8 mouse cellular contexts compared by ENCODE assay signal in genomic region chr11:97017696-97018582, GRCm38 (mm10). TPM values are rescaled to one million over a fixed set of nuclear protein-coding genes. Genes with fewer than 3 reads are reported as not detected.
DNase-seq lines count a peak whose midpoint lies in the region; ATAC-seq and TF ChIP-seq lines count a peak whose summit lies in the region.

No protein-coding gene starts in this region.

- WGBS in liver, embryonic 11.5 days = 2% methylated on average over 36 of the region's 36 CpGs
- 1% methylated on average over 36 of the region's 36 CpGs for WGBS in embryonic facial prominence, embryonic 11.5 days
- under 1% methylated on average over 36 of the region's 36 CpGs for WGBS in intestine, embryonic 16.5 days
- under 1% methylated on average over 35 of the region's 36 CpGs for WGBS in neural tube, embryonic 13.5 days

- H3K9me3 ChIP-seq in liver, embryonic 11.5 days (ENCODE audit: control insufficient read depth, low read length) = no peaks in the 10 kb centered on the region
- no peaks in the 10 kb centered on the region for H3K9me3 ChIP-seq in embryonic facial prominence, embryonic 11.5 days (replicated peaks; ENCODE audit: control insufficient read depth, low read length)
- H3K9me3 ChIP-seq in intestine, embryonic 16.5 days (ENCODE audit: control insufficient read depth, low read length) = no peaks in the 10 kb centered on the region
- H3K9me3 ChIP-seq in neural tube, embryonic 13.5 days = no peaks in the 10 kb centered on the region

- H3K36me3 ChIP-seq in liver, embryonic 11.5 days (ENCODE audit: control insufficient read depth, insufficient read depth, low read length) = no peaks in the 10 kb centered on the region
- no peaks in the 10 kb centered on the region for H3K36me3 ChIP-seq in embryonic facial prominence, embryonic 11.5 days (replicated peaks; ENCODE audit: control insufficient read depth, insufficient read depth, low read depth, low read length)
- no peaks in the 10 kb centered on the region for H3K36me3 ChIP-seq in intestine, embryonic 16.5 days (ENCODE audit: control insufficient read depth, insufficient read depth, low read length)
- H3K36me3 ChIP-seq in neural tube, embryonic 13.5 days = no peaks in the 10 kb centered on the region

- H3K4me1 ChIP-seq in liver, embryonic 11.5 days (replicated peaks; ENCODE audit: control insufficient read depth, insufficient read depth, low read length) = peaks cover 10% of the 10 kb centered on the region
- peaks cover 8% of the 10 kb centered on the region for H3K4me1 ChIP-seq in embryonic facial prominence, embryonic 11.5 days (ENCODE audit: control insufficient read depth, insufficient read depth, low read length)
- peaks cover 35% of the 10 kb centered on the region for H3K4me1 ChIP-seq in intestine, embryonic 16.5 days (ENCODE audit: control insufficient read depth, insufficient read depth, low read length)
- H3K4me1 ChIP-seq in neural tube, embryonic 13.5 days (replicated peaks) = peaks cover 33% of the 10 kb centered on the region

- H3K27ac ChIP-seq in liver, embryonic 11.5 days (ENCODE audit: low read depth, low read length) = no peak overlapping the region
- no peak overlapping the region for H3K27ac ChIP-seq in embryonic facial prominence, embryonic 11.5 days (replicated peaks; ENCODE audit: low read depth, low read length)
- H3K27ac ChIP-seq in intestine, embryonic 16.5 days (ENCODE audit: low read length) = no peak overlapping the region
- no peak overlapping the region for H3K27ac ChIP-seq in neural tube, embryonic 13.5 days (replicated peaks)
- no peak overlapping the region for H3K27ac ChIP-seq in layer of hippocampus, adult 2 months

- peaks cover 95% of the 10 kb centered on the region for H3K27me3 ChIP-seq in liver, embryonic 11.5 days (replicated peaks; ENCODE audit: control insufficient read depth, insufficient read depth, low read length)
- H3K27me3 ChIP-seq in embryonic facial prominence, embryonic 11.5 days (ENCODE audit: control insufficient read depth, insufficient read depth, low read length) = peaks cover 66% of the 10 kb centered on the region
- peaks cover 64% of the 10 kb centered on the region for H3K27me3 ChIP-seq in intestine, embryonic 16.5 days (replicated peaks; ENCODE audit: control insufficient read depth, insufficient read depth, low read length)
- H3K27me3 ChIP-seq in neural tube, embryonic 13.5 days = peaks cover 96% of the 10 kb centered on the region

- no peak overlapping the region for H3K9ac ChIP-seq in liver, embryonic 11.5 days (ENCODE audit: low read depth, low read length)
- H3K9ac ChIP-seq in embryonic facial prominence, embryonic 11.5 days (replicated peaks; ENCODE audit: low read length) = no peak overlapping the region
- 0 out of 2 replicates have a peak overlapping the region, but pooled peaks have one; percentile 64 for H3K9ac ChIP-seq in intestine, embryonic 16.5 days (ENCODE audit: low read depth, low read length)
- peak overlapping the region; percentile 34; the same call in 1 of the 2 replicates for H3K9ac ChIP-seq in neural tube, embryonic 13.5 days

- H3K4me2 ChIP-seq in liver, embryonic 11.5 days = peak overlapping the region; percentile 61
- peak overlapping the region; percentile 54 for H3K4me2 ChIP-seq in embryonic facial prominence, embryonic 11.5 days (ENCODE audit: low read depth, low read length)
- peak overlapping the region; percentile 76 for H3K4me2 ChIP-seq in intestine, embryonic 16.5 days (ENCODE audit: low read depth, low read length)
- peak overlapping the region; percentile 50 for H3K4me2 ChIP-seq in neural tube, embryonic 13.5 days

- no peak for TF ChIP-seq CTCF in layer of hippocampus, adult 2 months (conservative IDR thresholded peaks at IDR 0.05)

- H3K4me3 ChIP-seq in liver, embryonic 11.5 days (ENCODE audit: low read depth, low read length) = peak overlapping the region; percentile 31
- H3K4me3 ChIP-seq in embryonic facial prominence, embryonic 11.5 days (ENCODE audit: low read depth, low read length) = peak overlapping the region; percentile 39
- peak overlapping the region; percentile 46 for H3K4me3 ChIP-seq in intestine, embryonic 16.5 days (ENCODE audit: low read length)
- H3K4me3 ChIP-seq in neural tube, embryonic 13.5 days = peak overlapping the region; percentile 31
- no peak overlapping the region for H3K4me3 ChIP-seq in layer of hippocampus, adult 2 months

- ATAC-seq in liver, embryonic 11.5 days (replicated peaks; ENCODE audit: low FRiP score) = no peak
- ATAC-seq in embryonic facial prominence, embryonic 11.5 days (replicated peaks; ENCODE audit: insufficient number of reproducible peaks, low FRiP score, low TSS enrichment, low read depth) = no peak
- ATAC-seq in intestine, embryonic 16.5 days = no peak
- ATAC-seq in neural tube, embryonic 13.5 days (ENCODE audit: low read depth) = no peak
- no peak for ATAC-seq in activated CD4-positive, CD25-positive, alpha-beta regulatory T cell, adult 4 months
- no peak for ATAC-seq in megakaryocyte-erythroid progenitor cell, adult 5-6 weeks (replicated peaks; ENCODE audit: low FRiP score, low TSS enrichment, poor library complexity, severe bottlenecking)

- no peak for DNase-seq in liver, embryonic 11.5 days (ENCODE audit: low spot score)
- DNase-seq in liver = no peak
- no peak for DNase-seq in embryonic facial prominence, embryonic 11.5 days (ENCODE audit: low spot score)
- DNase-seq in layer of hippocampus, adult 2 months (ENCODE audit: low spot score in 2 of 2) = no peak

RNA-seq across cellular contexts. Expression of gene Sp6, which starts 4.7 kb away (rescaled TPM):
- 0.17 TPM in 1 of 2 replicates, not detected in the other for polyA plus RNA-seq in liver, embryonic 11.5 days (2014; fragmentation: Nextera tagmentation; extraction: Ambion mirVana)
- 0.29 and 0.45 TPM in 2 replicates for polyA plus RNA-seq in embryonic facial prominence, embryonic 11.5 days (2014; fragmentation: Nextera tagmentation; extraction: Ambion mirVana)
- polyA plus RNA-seq in intestine, embryonic 16.5 days (2015; fragmentation: Nextera tagmentation; extraction: Ambion mirVana) = not detected in 2 replicates
- 0.17 and 0.29 TPM in 2 replicates for polyA plus RNA-seq in neural tube, embryonic 13.5 days (2015; fragmentation: Nextera tagmentation; extraction: Ambion mirVana)
- polyA plus RNA-seq in activated CD4-positive, CD25-positive, alpha-beta regulatory T cell, adult 4 months (2017; shearing (Covaris generic)) = not detected
- total RNA-seq in megakaryocyte-erythroid progenitor cell, adult 5-6 weeks (2014; fragmentation: Nextera tagmentation) = 0.28 TPM in 1 of 2 replicates, not detected in the other
- total RNA-seq in megakaryocyte-erythroid progenitor cell, adult 5-6 weeks (2017) = 0.38 TPM in 1 of 2 replicates, not detected in the other
- 1 to 10 TPM in 1 of 2 experiments, under 1 TPM in 1; 0.79 to 1.2 TPM for total RNA-seq in layer of hippocampus, adult 2 months (2021)

RNA-seq across cellular contexts. Expression of gene Scrn2, which starts 11.8 kb away (rescaled TPM):
- 16.4 and 17.6 TPM in 2 replicates for polyA plus RNA-seq in liver, embryonic 11.5 days (2014; fragmentation: Nextera tagmentation; extraction: Ambion mirVana)
- 20.4 and 26.0 TPM in 2 replicates for polyA plus RNA-seq in embryonic facial prominence, embryonic 11.5 days (2014; fragmentation: Nextera tagmentation; extraction: Ambion mirVana)
- polyA plus RNA-seq in intestine, embryonic 16.5 days (2015; fragmentation: Nextera tagmentation; extraction: Ambion mirVana) = 25.5 and 26.9 TPM in 2 replicates
- polyA plus RNA-seq in neural tube, embryonic 13.5 days (2015; fragmentation: Nextera tagmentation; extraction: Ambion mirVana) = 13.7 and 15.0 TPM in 2 replicates
- polyA plus RNA-seq in activated CD4-positive, CD25-positive, alpha-beta regulatory T cell, adult 4 months (2017; shearing (Covaris generic)) = 10 to 100 TPM in 1 of 2 experiments, 1 to 10 TPM in 1; 5.4 to 10.6 TPM
- 12.4 and 17.7 TPM in 2 replicates for total RNA-seq in megakaryocyte-erythroid progenitor cell, adult 5-6 weeks (2014; fragmentation: Nextera tagmentation)
- 26.1 and 32.6 TPM in 2 replicates for total RNA-seq in megakaryocyte-erythroid progenitor cell, adult 5-6 weeks (2017)
- 1 to 10 TPM; 4.9 to 5.5 TPM for total RNA-seq in layer of hippocampus, adult 2 months (2021)

RNA-seq across cellular contexts. Expression of gene Lrrc46, which starts 23.3 kb away (rescaled TPM):
- 0.49 and 0.58 TPM in 2 replicates for polyA plus RNA-seq in liver, embryonic 11.5 days (2014; fragmentation: Nextera tagmentation; extraction: Ambion mirVana)
- polyA plus RNA-seq in embryonic facial prominence, embryonic 11.5 days (2014; fragmentation: Nextera tagmentation; extraction: Ambion mirVana) = 1.1 and 1.3 TPM in 2 replicates
- 0.29 and 0.37 TPM in 2 replicates for polyA plus RNA-seq in intestine, embryonic 16.5 days (2015; fragmentation: Nextera tagmentation; extraction: Ambion mirVana)
- polyA plus RNA-seq in neural tube, embryonic 13.5 days (2015; fragmentation: Nextera tagmentation; extraction: Ambion mirVana) = 1.8 and 3.0 TPM in 2 replicates
- not detected for polyA plus RNA-seq in activated CD4-positive, CD25-positive, alpha-beta regulatory T cell, adult 4 months (2017; shearing (Covaris generic))
- total RNA-seq in megakaryocyte-erythroid progenitor cell, adult 5-6 weeks (2014; fragmentation: Nextera tagmentation) = 1.7 TPM in 1 of 2 replicates, not detected in the other
- total RNA-seq in megakaryocyte-erythroid progenitor cell, adult 5-6 weeks (2017) = 0.11 TPM in 1 of 2 replicates, not detected in the other
- total RNA-seq in layer of hippocampus, adult 2 months (2021) = 1 to 10 TPM; 1.1 to 1.2 TPM

RNA-seq across cellular contexts. Expression of gene Mrpl10, which starts 23.4 kb away (rescaled TPM):
- polyA plus RNA-seq in liver, embryonic 11.5 days (2014; fragmentation: Nextera tagmentation; extraction: Ambion mirVana) = 86.1 and 89.7 TPM in 2 replicates
- polyA plus RNA-seq in embryonic facial prominence, embryonic 11.5 days (2014; fragmentation: Nextera tagmentation; extraction: Ambion mirVana) = 85.7 and 91.2 TPM in 2 replicates
- 85.4 and 93.0 TPM in 2 replicates for polyA plus RNA-seq in intestine, embryonic 16.5 days (2015; fragmentation: Nextera tagmentation; extraction: Ambion mirVana)
- 58.9 and 59.0 TPM in 2 replicates for polyA plus RNA-seq in neural tube, embryonic 13.5 days (2015; fragmentation: Nextera tagmentation; extraction: Ambion mirVana)
- polyA plus RNA-seq in activated CD4-positive, CD25-positive, alpha-beta regulatory T cell, adult 4 months (2017; shearing (Covaris generic)) = 10 to 100 TPM; 56.6 to 58.0 TPM
- 38.6 and 49.6 TPM in 2 replicates for total RNA-seq in megakaryocyte-erythroid progenitor cell, adult 5-6 weeks (2014; fragmentation: Nextera tagmentation)
- 23.6 and 24.8 TPM in 2 replicates for total RNA-seq in megakaryocyte-erythroid progenitor cell, adult 5-6 weeks (2017)
- 10 to 100 TPM; 74.0 to 81.6 TPM for total RNA-seq in layer of hippocampus, adult 2 months (2021)

RNA-seq across cellular contexts. Expression of gene Osbpl7, which starts 32.5 kb away (rescaled TPM):
- 4.9 and 6.1 TPM in 2 replicates for polyA plus RNA-seq in liver, embryonic 11.5 days (2014; fragmentation: Nextera tagmentation; extraction: Ambion mirVana)
- polyA plus RNA-seq in embryonic facial prominence, embryonic 11.5 days (2014; fragmentation: Nextera tagmentation; extraction: Ambion mirVana) = 4.3 and 5.8 TPM in 2 replicates
- 12.4 and 12.6 TPM in 2 replicates for polyA plus RNA-seq in intestine, embryonic 16.5 days (2015; fragmentation: Nextera tagmentation; extraction: Ambion mirVana)
- 9.2 and 11.0 TPM in 2 replicates for polyA plus RNA-seq in neural tube, embryonic 13.5 days (2015; fragmentation: Nextera tagmentation; extraction: Ambion mirVana)
- polyA plus RNA-seq in activated CD4-positive, CD25-positive, alpha-beta regulatory T cell, adult 4 months (2017; shearing (Covaris generic)) = 10 to 100 TPM; 21.3 to 25.8 TPM
- 14.2 and 15.0 TPM in 2 replicates for total RNA-seq in megakaryocyte-erythroid progenitor cell, adult 5-6 weeks (2014; fragmentation: Nextera tagmentation)
- 23.5 and 25.3 TPM in 2 replicates for total RNA-seq in megakaryocyte-erythroid progenitor cell, adult 5-6 weeks (2017)
- total RNA-seq in layer of hippocampus, adult 2 months (2021) = 10 to 100 TPM; 15.7 to 19.0 TPM

Comparison
In these comparisons a context has a peak if more than half of its experiments do, and no peak if none do; other contexts are left out.
1. H3K9ac ChIP-seq: peak in intestine, embryonic 16.5 days (single experiment) and neural tube, embryonic 13.5 days (single experiment); none in liver, embryonic 11.5 days (single experiment) and embryonic facial prominence, embryonic 11.5 days (single experiment).
2. Peak in every context shown above with its lines, with median percentiles within 50 percentile points of each other: H3K4me2 ChIP-seq.